Mouse (Mus musculus): ENCODE data around the gene Zfpm1.

The Zfpm1 gene

GRCm38 (mm10) chr8:122371706-122372105 lies 89.8 kb downstream of the Zfpm1 start:
- in situ Hi-C loops (cut with MboI, MseI) = no loop called here

DNA sequence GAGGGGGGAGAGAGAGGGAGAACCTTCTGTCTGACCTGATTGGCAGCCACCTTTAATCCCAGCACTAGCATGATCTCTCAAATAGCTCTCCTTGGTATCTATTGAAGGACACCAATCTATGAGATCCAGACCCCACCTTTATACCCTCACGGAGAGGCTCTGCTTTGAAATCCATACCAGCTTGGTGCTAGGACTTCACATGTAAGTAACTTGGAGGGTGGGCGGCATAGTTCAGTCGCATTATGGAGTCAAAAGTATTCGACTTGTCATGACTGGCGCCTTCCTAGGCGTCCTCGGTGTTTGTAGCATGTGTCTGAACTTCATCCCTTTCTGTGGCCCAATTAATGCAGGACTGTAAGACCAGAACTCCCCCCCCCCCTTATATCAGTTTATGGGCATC lies 93.4 kb downstream of the Zfpm1 start:
- in situ Hi-C loops (cut with MboI, MseI) = no loop called here

GRCm38 (mm10) chr8:122375751-122376364 lies 93.9 kb downstream of the Zfpm1 start:
- in situ Hi-C loops (cut with MboI, MseI) = no loop called here

DNA sequence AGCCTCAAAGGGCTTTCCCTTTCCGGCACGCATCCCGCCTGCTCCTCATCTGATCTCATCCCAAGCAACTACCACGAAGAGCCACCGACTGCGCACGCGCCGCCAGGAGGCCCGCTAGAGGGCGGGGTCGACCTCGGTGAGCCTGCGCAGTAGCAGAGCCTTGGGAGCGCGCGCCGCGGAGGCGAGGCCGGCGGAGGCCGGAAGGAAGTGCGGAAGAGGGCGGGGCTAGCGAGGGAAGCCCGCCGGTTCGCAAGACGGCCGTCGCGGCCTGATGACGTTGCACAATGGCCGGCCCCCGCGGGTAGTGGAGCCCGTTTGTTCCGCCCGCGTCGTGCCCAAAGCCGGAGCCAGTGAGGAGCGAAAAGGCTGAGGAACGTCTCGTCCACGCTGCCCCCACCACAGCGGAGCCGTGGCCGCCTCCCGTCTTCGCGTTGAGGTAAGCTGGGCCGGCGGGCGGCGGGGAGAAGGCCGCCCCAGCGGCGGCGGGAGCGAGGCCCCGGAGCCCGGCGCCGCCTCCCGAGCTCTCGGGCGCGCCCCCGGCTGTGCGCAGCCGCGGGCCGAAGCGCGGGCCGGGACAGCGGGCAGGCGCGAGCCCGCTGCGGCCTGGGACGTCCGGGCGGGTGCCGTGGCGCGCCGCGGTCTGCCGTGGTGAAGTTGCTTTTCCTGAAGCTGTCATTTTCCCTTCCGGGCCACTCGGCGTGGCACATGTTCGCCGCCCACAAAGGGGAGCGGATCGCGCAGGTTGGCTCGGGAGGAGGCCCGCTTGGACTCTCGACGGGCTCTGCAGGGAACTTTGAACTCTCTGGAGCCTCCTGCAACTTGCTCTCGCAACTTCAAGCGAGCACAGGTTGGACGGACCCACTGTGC lies 94.7 kb downstream of the Zfpm1 start, which contains the start of gene Zc3h18:
Gene Zc3h18 (plus strand): TSS at position 245 of the 867 bp plus-strand sequence.
- in situ Hi-C loops (cut with MboI, MseI) = no loop called here

DNA sequence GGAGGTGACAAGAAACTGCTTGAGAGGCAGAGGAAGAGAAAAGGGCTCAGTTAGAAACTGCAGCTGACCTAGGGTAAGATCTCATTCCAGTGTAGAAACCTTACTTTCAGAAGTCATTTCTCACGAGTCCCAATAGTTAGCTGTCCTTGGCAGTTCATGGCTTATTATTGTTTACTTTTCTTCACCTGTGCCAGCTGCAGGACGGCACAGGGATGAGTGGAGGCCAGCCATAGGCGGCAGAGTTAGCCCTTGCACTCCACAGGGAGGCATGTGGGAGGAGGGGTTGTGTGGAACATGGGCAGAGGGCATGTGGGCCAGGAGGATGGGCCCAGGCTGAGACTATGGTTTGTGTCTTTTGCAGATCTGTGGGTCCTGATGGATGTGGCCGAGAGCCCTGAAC lies 101.1 kb downstream of the Zfpm1 start:
- in situ Hi-C loops (cut with MboI, MseI) = loop anchor here in 1 of 2 experiments (5.0 kb wide), 1 partner anchor 99 kb away; no protein-coding TSS in a partner anchor
